Mouse (Mus musculus) ZHBTc4 (cell line): ENCODE data around the gene Itga9.

Experiments
- DNase-seq: peaks from one replicate; pipeline ENCODE4 v3.0.0-alpha.2; 2011; ENCODE audit warnings: low read depth, low spot score

The Itga9 gene

DNA sequence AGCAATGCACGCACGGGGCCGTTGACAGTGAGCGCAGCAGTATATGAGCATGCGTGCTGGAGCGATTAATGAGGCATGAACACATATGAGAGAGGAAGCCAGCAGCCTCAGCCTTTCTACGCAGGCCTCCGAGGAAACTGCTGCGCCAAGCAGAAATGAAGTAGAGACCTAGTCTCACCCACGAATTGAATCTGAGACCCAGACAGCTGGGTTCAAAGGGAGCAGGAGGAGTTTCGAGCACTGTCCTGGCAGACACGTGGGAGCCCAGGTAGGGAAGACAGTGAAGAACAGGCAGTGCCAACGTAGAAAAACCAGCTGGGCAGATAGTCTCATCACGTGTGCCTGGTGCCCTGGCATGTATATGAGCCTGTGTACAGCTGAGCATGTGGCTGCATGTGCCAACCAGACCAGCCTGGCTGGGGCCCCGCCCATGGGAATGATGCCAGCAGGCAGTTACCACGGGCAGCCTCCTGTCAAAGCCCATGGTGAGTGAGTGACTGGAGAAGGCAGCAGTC is 313.2 kb downstream of the Itga9 start:
- no peak for DNase-seq

GRCm38 (mm10) chr9:118920798-118921515 is 314.5 kb downstream of the Itga9 start:
- DNase-seq = peak; percentile 88

DNA sequence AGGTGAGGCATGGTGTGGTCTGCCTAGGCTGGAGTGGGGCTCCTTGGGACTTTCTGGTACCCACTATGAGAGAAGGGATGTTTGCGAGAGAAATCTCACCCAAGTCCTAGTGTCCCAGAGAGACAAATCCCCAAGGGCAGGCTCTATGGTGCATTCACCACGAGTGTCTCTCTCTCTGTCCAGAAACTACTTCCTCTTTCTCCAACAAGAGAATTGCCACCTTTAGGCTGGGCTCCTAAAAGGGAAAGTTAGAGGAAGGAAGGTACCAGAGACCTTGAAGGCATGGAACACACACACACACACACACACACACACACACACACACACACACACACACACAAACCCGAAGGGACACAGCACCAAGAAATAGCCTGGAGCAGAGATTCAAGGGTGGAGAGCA is 315.4 kb downstream of the Itga9 start:
- no peak for DNase-seq

DNA sequence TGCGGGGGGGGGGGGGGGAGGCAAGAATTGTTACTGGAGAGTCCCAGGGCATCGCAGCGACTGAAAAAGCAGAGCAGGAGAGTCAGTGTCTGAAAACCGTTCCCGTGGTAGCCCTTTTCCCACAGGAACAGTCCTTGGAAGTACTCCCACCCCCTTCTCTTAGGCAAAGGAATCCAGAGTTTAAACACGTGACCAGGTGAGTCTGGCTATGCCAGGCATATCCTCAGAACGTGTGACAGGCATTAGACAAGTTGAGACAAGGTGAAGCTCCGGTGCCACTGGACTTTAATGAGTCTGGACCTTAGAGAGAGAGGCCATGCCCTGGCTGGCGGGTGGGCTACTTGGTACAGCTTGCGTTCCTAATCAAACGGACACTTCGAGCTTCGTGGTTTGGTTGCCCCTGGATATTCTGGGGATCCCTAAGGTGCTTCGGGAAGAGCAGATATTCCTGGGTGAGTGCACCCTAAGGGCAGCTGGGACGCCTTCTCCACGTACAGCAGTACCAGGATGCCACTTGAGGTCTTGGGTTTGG is 318.1 kb downstream of the Itga9 start:
- DNase-seq = peak; percentile 36

DNA sequence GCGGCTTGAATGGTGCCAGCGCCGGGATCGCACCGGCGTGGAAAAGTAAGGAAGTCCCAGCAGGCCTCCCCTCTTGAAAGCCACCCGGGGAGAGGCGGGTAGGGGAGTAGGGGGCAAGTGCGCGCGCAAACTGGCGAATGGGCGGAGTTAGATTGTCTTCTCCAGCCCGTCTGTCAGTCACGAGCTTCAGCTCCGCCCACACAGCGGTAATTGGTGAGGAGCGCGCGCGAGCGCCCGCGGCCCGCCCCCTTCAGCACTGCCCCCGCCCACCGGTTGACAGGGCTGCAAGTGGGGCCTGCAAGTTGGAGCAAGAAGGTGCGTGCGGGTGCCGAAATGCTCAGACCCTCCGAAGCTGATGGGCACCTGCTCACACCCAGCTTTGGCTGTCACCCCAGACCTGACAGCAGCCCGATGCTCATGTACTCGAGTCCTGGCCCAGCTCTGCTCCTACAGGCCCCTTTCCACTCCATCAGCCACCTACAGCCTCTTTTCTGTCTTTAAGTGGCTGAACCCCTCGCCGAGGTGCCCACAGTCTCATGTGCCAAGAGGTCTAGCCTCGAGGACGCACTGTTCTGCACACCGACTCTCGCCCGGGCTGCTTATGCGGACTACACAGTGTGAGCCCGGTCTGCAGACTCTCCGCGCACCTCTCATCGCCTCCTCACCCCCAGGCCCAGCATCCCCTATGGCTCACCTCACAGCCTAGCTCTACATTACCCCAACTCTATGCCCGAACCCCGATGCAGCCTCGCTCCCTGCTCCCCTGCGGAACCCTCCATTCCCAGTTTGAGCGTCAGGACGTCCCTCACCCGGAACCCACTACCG is 319.0 kb downstream of the Itga9 start:
- DNase-seq = peak; percentile 98

DNA sequence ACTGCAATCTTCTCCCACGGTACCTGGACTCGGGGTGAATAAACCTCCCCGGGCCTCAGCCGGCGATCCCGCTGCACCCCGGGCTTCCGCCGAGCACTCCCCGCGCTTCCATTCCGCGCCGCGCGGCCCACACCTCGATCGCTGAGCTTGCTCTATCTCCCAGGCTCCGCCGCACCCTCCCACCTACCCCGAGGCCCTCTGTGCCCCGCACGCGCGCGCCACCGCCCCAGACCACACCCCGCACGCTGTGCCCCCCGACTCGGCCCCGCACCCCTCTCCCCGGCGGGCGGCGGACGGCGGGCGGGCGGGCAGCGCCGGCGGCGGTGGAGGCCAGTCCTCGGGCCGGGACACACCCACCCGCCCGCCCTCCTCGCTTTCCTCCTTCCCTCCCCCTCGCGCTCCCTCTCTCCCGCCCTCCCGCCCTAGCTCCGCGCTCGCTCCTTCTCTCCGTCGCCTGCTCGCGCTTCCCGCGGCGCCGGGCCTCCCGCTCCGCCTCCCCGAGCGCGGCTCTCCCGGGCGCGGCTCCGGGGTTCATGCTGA is 319.7 kb downstream of the Itga9 start, which contains the start of gene Ctdspl:
Ctdspl (plus strand) TSS at position 343 of the 540 bp plus-strand sequence.
- peak; percentile 34 for DNase-seq

GRCm38 (mm10) chr9:118926688-118927321 is 320.3 kb downstream of the Itga9 start:
- DNase-seq = peak; percentile 45

DNA sequence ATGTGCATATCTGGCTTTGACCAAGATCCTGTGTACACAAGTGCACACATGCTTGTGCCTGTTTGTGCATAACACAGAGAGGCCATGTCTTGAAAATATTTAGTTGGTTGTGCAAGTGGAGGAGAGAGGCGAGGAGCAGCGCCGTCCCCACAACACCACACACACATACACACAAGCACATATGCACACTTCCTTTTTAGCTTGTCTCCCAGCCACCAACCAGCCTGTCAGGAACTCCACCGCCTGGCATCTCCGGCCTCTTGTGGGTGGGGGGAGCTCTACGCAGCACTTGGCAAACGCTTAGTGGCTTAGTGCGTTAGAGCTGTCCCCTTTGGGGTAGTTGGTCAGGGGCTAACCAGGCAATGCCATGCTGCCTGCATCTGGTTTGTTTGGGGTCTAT is 321.0 kb downstream of the Itga9 start:
- no peak for DNase-seq

GRCm38 (mm10) chr9:118928007-118928406 is 321.5 kb downstream of the Itga9 start:
- no peak for DNase-seq

GRCm38 (mm10) chr9:118928656-118929055 is 322.2 kb downstream of the Itga9 start:
- DNase-seq = no peak

DNA sequence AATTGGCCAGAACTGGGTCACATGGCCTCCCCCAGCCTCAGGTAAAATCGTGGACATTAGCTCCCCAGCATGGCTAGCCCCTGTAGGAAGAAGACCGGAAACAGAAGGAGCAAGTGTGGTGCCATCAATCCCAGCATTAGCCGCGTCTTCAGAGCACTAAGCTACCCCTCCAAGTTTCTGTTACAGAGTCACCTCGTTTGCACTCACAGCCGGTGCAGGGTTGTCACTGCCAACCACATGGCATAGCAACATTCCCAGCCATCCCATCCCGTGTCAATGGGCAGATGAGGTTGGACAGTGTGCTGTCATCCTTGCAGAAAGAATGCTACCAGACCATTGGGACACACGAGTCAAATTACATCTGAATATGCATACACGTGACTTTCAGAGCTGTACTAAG is 324.1 kb downstream of the Itga9 start:
- no peak for DNase-seq

GRCm38 (mm10) chr9:118933800-118934199 is 327.3 kb downstream of the Itga9 start:
- DNase-seq = peak; percentile 43

- no peak for DNase-seq
Observed at GRCm38 (mm10) chr9:118934319-118934718, 327.8 kb downstream of the Itga9 start.

DNA sequence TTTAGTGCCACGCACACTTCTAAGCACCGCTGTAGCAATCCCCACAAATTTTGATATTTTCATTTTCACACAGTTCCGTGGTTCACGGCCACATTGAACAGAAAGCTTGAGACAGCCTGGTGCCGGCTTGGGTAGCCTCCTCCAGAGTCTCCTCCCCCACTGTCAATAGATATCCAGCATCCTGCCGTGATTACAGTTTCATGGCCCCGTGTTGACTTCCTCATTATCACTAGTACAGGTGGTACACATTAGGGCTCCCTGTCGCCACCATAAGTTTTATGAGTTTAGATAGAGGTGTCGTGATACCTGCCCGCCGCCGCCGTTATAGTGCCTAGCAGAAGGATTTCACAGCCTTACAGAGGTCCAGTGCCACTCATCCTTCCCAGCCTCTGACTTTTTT is 328.6 kb downstream of the Itga9 start:
- no peak for DNase-seq

GRCm38 (mm10) chr9:118936071-118936470 is 329.6 kb downstream of the Itga9 start:
- no peak for DNase-seq

- no peak for DNase-seq
Observed at GRCm38 (mm10) chr9:118937515-118937914, 331.0 kb downstream of the Itga9 start.

DNA sequence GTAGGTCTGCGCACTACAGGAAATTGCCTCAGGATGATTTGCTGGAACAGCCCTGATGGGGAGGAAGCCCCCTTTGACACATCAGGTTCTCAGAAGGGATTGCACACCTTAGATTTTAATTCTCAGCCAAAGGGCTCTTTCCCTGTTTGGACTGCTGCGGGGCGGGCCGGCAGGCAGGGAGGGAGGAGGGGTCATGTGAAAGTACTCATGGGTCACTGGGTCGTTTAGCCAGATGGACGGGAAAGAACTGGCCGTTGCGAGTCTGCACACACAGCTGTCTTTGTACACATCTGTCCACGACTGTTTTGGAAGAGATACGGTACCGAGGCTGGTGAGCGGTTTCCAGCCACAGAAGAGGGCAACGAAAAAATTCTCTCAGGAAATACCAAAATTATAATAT is 332.9 kb downstream of the Itga9 start:
- no peak for DNase-seq

- no peak for DNase-seq
Observed at GRCm38 (mm10) chr9:118939831-118940230, 333.3 kb downstream of the Itga9 start.

- DNase-seq = no peak
Observed at GRCm38 (mm10) chr9:118940591-118941207, 334.2 kb downstream of the Itga9 start.

GRCm38 (mm10) chr9:118942030-118942429 is 335.5 kb downstream of the Itga9 start:
- no peak for DNase-seq

DNA sequence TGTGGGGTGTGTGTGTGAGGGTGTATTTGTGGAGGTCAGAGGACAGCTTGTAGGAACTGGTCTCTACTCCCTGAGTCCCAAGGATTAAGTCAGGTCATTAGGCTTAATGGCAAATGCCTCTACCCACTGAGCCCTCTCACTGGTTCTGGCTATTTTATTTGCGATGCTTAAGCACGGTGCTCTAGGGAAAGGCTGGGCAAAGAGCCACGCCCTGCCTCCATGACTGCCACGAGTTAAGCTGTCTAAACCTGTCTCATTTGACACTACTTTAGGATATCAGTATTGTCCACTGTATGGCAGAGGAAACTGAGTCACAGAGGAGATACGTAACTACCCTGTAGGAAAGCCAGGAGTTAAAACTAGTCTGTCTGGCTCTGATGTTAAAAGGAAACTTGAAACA is 337.5 kb downstream of the Itga9 start:
- DNase-seq = peak; percentile 48
